Mouse (Mus musculus): ENCODE data around the gene Six3.

Six3 gene

GRCm38 (mm10) chr17:85612526-85613265 lies 712 bp upstream of the Six3 start:
- no peak for DNase-seq

GRCm38 (mm10) chr17:85614011-85614721 lies 758 bp downstream of the Six3 start:
- DNase-seq = no peak

GRCm38 (mm10) chr17:85614722-85615331 lies 1.4 kb downstream of the Six3 start:
- DNase-seq = no peak

- no peak for DNase-seq
Measured at GRCm38 (mm10) chr17:85615586-85615985, 2.2 kb downstream of the Six3 start.

GRCm38 (mm10) chr17:85616526-85617500 lies 3.4 kb downstream of the Six3 start:
- no peak for DNase-seq

GRCm38 (mm10) chr17:85617566-85618358 lies 4.4 kb downstream of the Six3 start:
- peak; percentile 58 to 66 for DNase-seq

- DNase-seq = no peak
Measured at GRCm38 (mm10) chr17:85618359-85619112, 5.1 kb downstream of the Six3 start.

- no peak for DNase-seq
Measured at GRCm38 (mm10) chr17:85619113-85620085, 6.0 kb downstream of the Six3 start.

- DNase-seq = no peak
Measured at GRCm38 (mm10) chr17:85620086-85620481, 6.7 kb downstream of the Six3 start.

- no peak for DNase-seq
Measured at GRCm38 (mm10) chr17:85620680-85621504, 7.5 kb downstream of the Six3 start.

- DNase-seq = peak; percentile 41 to 54
Measured at GRCm38 (mm10) chr17:85621505-85622310, 8.3 kb downstream of the Six3 start.

- DNase-seq = no peak
Measured at GRCm38 (mm10) chr17:85622493-85623157, 9.2 kb downstream of the Six3 start.

- peak in 1 of 2 experiments; percentile 27 for DNase-seq
Measured at GRCm38 (mm10) chr17:85623161-85624050, 10.0 kb downstream of the Six3 start.

- DNase-seq = no peak
Measured at GRCm38 (mm10) chr17:85624051-85624420, 10.6 kb downstream of the Six3 start.

- DNase-seq = no peak
Measured at GRCm38 (mm10) chr17:85624981-85625940, 11.9 kb downstream of the Six3 start.
